Mouse (Mus musculus) liver, postnatal 0 days (tissue): ENCODE measurements around the gene Klf8. TPM values are rescaled to one million over a fixed set of nuclear protein-coding genes. Genes with fewer than 3 reads are reported as not detected.
"Not testable (repeated sequence)": the region's sequence is repeated elsewhere in the genome, so short reads cannot be mapped to it uniquely, and the experiment has no call there.

Source experiments
- ATAC-seq: fragments of 200-750 bp; cut with Nextera tagmentation; 2 replicates; pipeline ENCODE4 v1.8.0; 2017; ENCODE audit warnings: mild to moderate bottlenecking, moderate library complexity
- DNase-seq: peaks from one replicate; pipeline ENCODE4 v3.0.0-alpha.2; 2016
- H3K27ac ChIP-seq: fragments of 300-500 bp; sonication (generic); 2 replicates; pipeline ENCODE4 v1.5.1; 2014; ENCODE audit warnings: antibody characterized with exemption, moderate library complexity, mild to moderate bottlenecking, low read depth
- H3K27me3 ChIP-seq: fragments of 300-500 bp; sonication (generic); 2 replicates; pipeline ENCODE4 v1.6.1; 2014; ENCODE audit warnings: low read length, control low read depth, mixed read lengths; ENCODE audit not compliant: insufficient read depth
- H3K36me3 ChIP-seq: fragments of 300-500 bp; sonication (generic); replicated peaks from 2 replicates; pipeline ENCODE4 v1.6.1; 2014; ENCODE audit warnings: mild to moderate bottlenecking, control low read depth, low read length, moderate library complexity, mixed read lengths; ENCODE audit not compliant: insufficient read depth
- H3K4me1 ChIP-seq: fragments of 300-500 bp; sonication (generic); 2 replicates; pipeline ENCODE4 v1.6.1; 2014; ENCODE audit warnings: antibody characterized with exemption, mild to moderate bottlenecking, control low read depth; ENCODE audit not compliant: insufficient read depth
- H3K4me2 ChIP-seq: fragments of 300-500 bp; sonication (generic); 2 replicates; pipeline ENCODE4 v1.6.1; 2014; ENCODE audit warnings: low read depth, mild to moderate bottlenecking, low read length, moderate library complexity, mixed read lengths
- H3K4me3 ChIP-seq: fragments of 300-500 bp; sonication (generic); 2 replicates; pipeline ENCODE4 v1.5.1; 2014; ENCODE audit warnings: low read depth, low read length
- H3K9ac ChIP-seq: fragments of 300-500 bp; sonication (generic); replicated peaks from 2 replicates; pipeline ENCODE4 v1.6.1; 2014; ENCODE audit warnings: mild to moderate bottlenecking, moderate library complexity
- H3K9me3 ChIP-seq: fragments of 300-500 bp; sonication (generic); 2 replicates; pipeline ENCODE4 v1.6.1; 2016; ENCODE audit warnings: mild to moderate bottlenecking, control low read depth, low read length, mixed read lengths
- CTCF ChIP-seq: sonication (generic); IDR thresholded peaks from 2 replicates; pipeline ENCODE4 v1.5.1; 2016; ENCODE audit warnings: antibody characterized with exemption, low read depth
- EP300 ChIP-seq: IDR thresholded peaks from 2 replicates; pipeline ENCODE4 v1.6.1; 2016; ENCODE audit warnings: antibody characterized with exemption, low read depth, mild to moderate bottlenecking
- WGBS: fragments of 180-500 bp; shearing (Covaris S2); extraction: QIAGEN DNeasy Blood & Tissue Kit; methylation state at CpG from one replicate; pipeline ENCODE4 v1.1.7; 2014; ENCODE audit not compliant: insufficient replicate concordance; 5-methylcytosine and 5-hydroxymethylcytosine counted together
- polyA plus RNA-seq: library from polyadenylated mRNA; unstranded; fragments of >200 nt; fragmentation: Nextera tagmentation; extraction: Ambion mirVana; gene quantifications from 2 replicates; pipeline ENCODE4 v1.2.1, GENCODE M21; 2015

The Klf8 gene
- 0.02 and 0.07 TPM in 2 replicates for polyA plus RNA-seq

DNA sequence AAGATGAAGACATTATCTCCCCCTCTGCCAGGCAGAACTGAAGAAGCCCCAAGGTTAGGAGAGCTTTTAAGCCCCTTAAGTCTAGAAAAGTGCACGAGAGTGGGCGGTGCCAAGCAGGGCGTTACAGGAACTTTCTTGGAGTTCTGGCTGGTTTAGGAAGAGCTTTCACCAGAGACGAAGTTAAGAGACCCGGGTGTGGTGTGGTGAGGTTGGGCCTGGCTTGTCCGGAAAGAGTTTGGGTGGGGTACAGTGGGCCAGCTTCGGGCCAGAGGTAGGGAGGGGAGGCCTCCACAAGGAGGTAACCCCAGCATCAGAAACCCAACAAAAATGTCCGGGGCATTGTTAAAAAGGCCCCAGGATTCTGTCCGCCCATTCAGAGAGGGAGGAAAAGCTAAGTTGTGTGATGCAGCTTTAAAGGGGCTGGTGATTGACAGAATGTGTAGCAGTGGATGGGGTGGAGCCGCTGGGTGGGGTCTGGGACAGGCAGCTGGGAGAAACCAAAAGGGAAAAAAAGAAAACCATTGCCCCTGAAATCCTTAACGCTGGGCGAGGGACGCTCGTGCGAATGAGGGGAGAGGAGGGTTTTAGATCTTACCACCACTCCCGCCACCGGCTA lies at the start of gene Klf8:
Gene Klf8 (plus strand): TSS at position 163 of the 616 bp plus-strand sequence.
- H3K27me3 ChIP-seq, result no peaks in the 10 kb centered on the region
- H3K36me3 ChIP-seq, result no peaks in the 10 kb centered on the region
- 26% methylated on average over 16 of the region's 17 CpGs for WGBS
- no peaks in the 10 kb centered on the region for H3K9me3 ChIP-seq
- H3K27ac ChIP-seq, result no peak within 1 kb of the TSS
- H3K4me2 ChIP-seq, result peak within 1 kb of the TSS; percentile 79
- H3K4me3 ChIP-seq, result peak within 1 kb of the TSS; percentile 48
- no peak for TF ChIP-seq CTCF
- TF ChIP-seq EP300, result no peak
- DNase-seq (peak; percentile 13), ATAC-seq (peak; percentile 40)
- H3K9ac ChIP-seq, result no peak within 1 kb of the TSS; the same call in 1 of the 2 replicates
- H3K4me1 ChIP-seq, result no peaks in the 10 kb centered on the region; the same call in 1 of the 2 replicates

DNA sequence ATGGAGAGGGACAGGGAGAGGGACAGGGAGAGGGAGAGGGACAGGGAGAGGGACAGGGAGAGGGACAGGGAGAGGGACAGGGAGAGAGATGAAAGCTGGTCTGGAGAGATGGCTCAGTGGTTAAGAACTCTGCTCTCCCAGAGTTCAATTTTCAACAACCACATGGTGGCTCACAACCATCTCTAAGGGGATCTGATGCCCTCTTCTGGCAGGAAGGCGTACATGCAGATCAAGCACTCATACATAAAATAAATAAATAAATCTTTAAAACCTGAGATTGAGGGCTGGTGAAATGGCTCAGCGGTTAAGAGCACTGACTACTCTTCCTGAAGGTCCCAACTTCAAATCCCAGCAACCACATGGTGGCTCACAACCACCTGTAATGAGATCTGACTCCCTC lies 38.1 kb upstream of the Klf8 start:
- H3K4me2 ChIP-seq, H3K27ac ChIP-seq, H3K4me3 ChIP-seq, ATAC-seq, H3K9me3 ChIP-seq, H3K4me1 ChIP-seq, DNase-seq, H3K9ac ChIP-seq, H3K36me3 ChIP-seq, H3K27me3 ChIP-seq: not testable (repeated sequence)
- 66% methylated on average over 2 of the region's 2 CpGs for WGBS
- peak; percentile 40 for TF ChIP-seq CTCF

DNA sequence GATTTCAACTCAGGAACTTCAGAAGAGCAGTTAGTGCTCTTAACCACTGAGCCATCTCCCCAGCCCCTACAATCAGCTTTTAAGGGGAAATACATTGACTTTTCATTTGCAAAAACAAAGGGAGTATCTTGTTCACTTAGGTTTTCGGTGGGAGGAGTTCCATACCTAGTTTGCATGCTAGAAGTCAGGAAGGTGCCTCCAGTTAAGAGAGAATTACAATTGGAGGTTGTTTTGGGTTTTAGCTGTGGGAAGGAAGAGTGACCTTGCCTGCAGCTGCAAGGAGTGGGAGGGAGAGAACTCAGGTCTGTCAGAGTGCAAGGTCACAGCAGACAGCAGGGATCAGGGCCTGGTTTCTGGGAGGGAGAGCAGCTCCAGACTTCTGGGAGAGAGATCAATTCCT lies 26.2 kb upstream of the Klf8 start:
- Histone ChIP-seq H3K9me3 (no peaks in the 10 kb centered on the region), H3K27ac (no peak overlapping the region), H3K36me3 (no peaks in the 10 kb centered on the region), H3K27me3 (no peaks in the 10 kb centered on the region), H3K4me1 (no peaks in the 10 kb centered on the region), H3K9ac (no peak overlapping the region), H3K4me3 (no peak overlapping the region), H3K4me2 (no peak overlapping the region)
- TF ChIP-seq EP300 (no peak), CTCF (no peak)
- DNase-seq (no peak), ATAC-seq (no peak)
- WGBS, result 58% methylated on average over 1 of the region's 1 CpGs

DNA sequence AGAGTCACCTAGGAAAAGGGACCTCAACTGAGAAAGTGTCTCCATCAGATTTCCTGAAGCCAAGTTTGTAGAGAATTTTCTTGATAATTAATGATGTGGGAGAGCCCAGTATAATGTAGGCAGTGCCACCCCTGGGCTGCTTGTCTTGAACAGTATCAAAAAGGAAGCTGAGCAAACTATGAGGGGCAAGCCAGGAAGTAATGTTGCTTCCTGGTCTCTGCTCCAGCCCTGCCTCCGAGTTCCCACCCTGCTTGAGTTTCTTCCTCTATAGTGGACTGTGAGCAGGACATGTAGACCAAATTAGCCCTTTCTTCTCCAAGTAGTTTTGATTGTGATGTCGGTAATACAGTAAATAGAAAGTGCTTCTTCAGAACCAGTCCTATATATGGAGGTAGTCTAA lies 6.0 kb upstream of the Klf8 start:
- no peak for TF ChIP-seq CTCF
- no peak for TF ChIP-seq EP300

DNA sequence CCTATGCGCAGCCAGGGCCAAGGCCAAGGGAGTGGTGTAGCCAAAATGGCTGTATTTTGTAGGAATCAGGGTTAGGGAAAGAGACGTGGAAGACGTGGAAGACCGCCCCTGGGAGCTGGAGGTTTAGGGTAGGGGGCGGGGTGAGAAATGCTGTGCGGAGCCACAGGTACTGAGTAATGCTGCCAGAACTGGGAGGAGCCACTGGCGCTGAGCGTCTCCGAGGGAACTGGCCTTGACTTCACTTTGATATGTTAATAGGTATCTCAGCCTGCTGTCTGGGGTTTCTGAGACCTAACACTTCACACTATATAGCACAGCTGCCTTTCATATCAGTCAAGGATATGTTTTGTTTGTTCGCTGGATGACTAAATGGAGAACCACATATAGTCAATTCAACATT lies 4.0 kb upstream of the Klf8 start:
- H3K27me3 ChIP-seq, result no peaks in the 10 kb centered on the region
- 40% methylated on average over 10 of the region's 10 CpGs for whole genome bisulfite sequencing
- TF ChIP-seq EP300 (no peak), CTCF (no peak)

More for the DNA sequence above, 6.0 kb upstream of the Klf8 start:
- ATAC-seq (no peak), DNase-seq (no peak)
- H3K9me3 ChIP-seq, result no peaks in the 10 kb centered on the region
- H3K27ac ChIP-seq, result no peak overlapping the region
- no peak overlapping the region for H3K4me2 ChIP-seq
- no peaks in the 10 kb centered on the region for H3K27me3 ChIP-seq
- no peak overlapping the region for H3K4me3 ChIP-seq
- H3K4me1 ChIP-seq, result no peaks in the 10 kb centered on the region
- no peak overlapping the region for H3K9ac ChIP-seq
- no peaks in the 10 kb centered on the region for H3K36me3 ChIP-seq
- 23% methylated on average over 2 of the region's 2 CpGs for WGBS

DNA sequence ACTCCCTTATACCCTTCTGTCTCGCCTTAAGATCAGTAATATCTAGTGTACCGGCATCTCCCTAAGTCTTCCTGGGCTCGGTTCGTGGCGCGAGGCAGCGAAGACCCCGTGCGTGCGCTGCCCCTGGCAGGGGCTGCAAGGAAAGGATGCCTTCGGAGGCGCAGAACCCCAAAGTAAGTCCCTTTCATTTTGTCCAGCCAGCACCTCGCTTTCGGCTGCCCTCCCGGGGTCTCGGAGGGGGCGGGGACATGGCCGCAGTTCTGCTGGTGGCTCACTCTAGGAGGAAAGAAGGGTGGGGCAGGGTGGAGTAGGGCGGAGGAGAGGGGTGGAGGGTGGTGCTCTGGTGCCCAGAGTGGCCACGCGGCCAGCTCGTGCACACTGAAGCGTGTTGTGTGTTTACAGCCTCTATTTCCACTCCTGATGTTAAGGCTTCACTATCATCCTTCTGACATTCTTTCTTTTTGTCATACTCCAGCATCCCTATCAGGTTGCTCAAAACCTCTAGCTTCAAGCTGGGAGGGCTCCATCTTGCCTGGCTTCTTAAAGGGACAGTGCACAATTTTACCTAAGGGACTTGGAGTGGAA lies 746 bp downstream of the Klf8 start:
- Histone ChIP-seq H3K27me3 (no peaks in the 10 kb centered on the region), H3K4me3 (peak overlapping the region; percentile 48), H3K36me3 (no peaks in the 10 kb centered on the region), H3K9ac (no peak overlapping the region; the same call in 1 of the 2 replicates), H3K4me1 (no peaks in the 10 kb centered on the region; the same call in 1 of the 2 replicates), H3K4me2 (peak overlapping the region; percentile 79), H3K9me3 (no peaks in the 10 kb centered on the region), H3K27ac (no peak overlapping the region)
- peak; percentile 80 for ATAC-seq
- TF ChIP-seq EP300 (no peak), CTCF (no peak)
- WGBS, result 24% methylated on average over 18 of the region's 23 CpGs
- DNase-seq, result peak; percentile 28

More for the DNA sequence above, 4.0 kb upstream of the Klf8 start:
- DNase-seq, result no peak
- no peaks in the 10 kb centered on the region for H3K36me3 ChIP-seq
- ATAC-seq, result no peak
- no peak overlapping the region for H3K9ac ChIP-seq
- no peaks in the 10 kb centered on the region; the same call in 1 of the 2 replicates for H3K4me1 ChIP-seq
- H3K4me2 ChIP-seq, result no peak overlapping the region
- H3K9me3 ChIP-seq, result no peaks in the 10 kb centered on the region
- no peak overlapping the region for H3K27ac ChIP-seq
- no peak overlapping the region for H3K4me3 ChIP-seq
